Mouse (Mus musculus) liver, adult 2 months (tissue): ENCODE results near the gene Arf6.
A peak's percentile ranks its signal among the peaks of the same experiment; 100 is the strongest.

Experiments
- CTCF ChIP-seq: fragments of 200-500 bp; IDR thresholded peaks from 2 replicates; pipeline ENCODE4 v1.5.1; 2011; ENCODE audit warnings: low read depth, low read length, control low read depth
- POLR2A ChIP-seq: fragments of 200-500 bp; IDR thresholded peaks from 2 replicates; pipeline ENCODE4 v1.6.1; 2011; ENCODE audit warnings: low read length, control low read depth; ENCODE audit not compliant: insufficient read depth; ENCODE audit errors: extremely low read depth

DNA sequence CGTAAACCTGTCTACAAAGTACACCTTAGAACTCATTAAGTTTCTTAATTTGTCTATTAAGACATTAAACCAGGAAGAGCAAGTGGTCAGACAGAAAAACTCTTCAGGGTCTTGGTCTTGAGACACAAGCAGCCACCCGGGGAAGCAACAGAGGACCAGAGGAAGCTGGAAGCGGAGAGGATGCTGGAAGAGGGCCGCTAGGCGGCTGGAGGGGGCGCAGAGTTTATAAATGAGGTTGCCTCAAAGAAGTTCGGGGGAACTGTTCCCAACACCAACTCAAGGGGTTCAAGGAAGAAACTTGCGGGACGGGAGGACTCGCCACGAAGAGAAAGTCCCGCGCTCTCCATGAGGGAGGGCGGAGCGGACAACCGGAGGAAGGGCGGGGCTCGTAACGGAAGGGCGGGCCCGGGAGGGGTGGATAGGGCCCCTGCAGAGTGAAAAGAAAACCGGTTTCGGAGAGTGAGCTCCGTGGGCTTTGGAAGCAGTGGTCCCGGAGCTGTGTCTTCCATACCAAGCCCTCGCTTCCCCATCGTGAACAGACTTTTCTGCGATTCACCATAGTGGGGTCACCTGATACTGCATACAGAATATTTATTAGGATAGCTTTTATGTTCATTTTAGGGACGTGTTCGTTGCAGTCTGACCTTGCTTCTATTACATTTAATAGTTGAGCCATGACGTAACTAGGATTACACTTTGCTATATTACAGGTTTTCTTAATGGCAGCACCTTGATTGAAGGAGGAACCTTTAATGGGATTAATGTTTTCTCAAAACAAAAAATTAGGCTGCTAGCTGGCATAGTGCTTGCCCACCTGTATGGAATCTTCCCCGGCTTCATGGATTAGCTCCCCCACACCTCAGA is 7.8 kb upstream of the Arf6 start:
- TF ChIP-seq CTCF (peak; percentile 16; the same call in 1 of the 2 replicates), POLR2A (peak; percentile 83)
